Mouse (Mus musculus): ENCODE measurements around the gene Creb5. TPM values are rescaled to one million over a fixed set of nuclear protein-coding genes. Genes with fewer than 3 reads are reported as not detected.
A peak's percentile ranks its signal among the peaks of the same experiment; 100 is the strongest.

Creb5 gene
- polyA plus RNA-seq, 1 experiment = 4.5 TPM

DNA sequence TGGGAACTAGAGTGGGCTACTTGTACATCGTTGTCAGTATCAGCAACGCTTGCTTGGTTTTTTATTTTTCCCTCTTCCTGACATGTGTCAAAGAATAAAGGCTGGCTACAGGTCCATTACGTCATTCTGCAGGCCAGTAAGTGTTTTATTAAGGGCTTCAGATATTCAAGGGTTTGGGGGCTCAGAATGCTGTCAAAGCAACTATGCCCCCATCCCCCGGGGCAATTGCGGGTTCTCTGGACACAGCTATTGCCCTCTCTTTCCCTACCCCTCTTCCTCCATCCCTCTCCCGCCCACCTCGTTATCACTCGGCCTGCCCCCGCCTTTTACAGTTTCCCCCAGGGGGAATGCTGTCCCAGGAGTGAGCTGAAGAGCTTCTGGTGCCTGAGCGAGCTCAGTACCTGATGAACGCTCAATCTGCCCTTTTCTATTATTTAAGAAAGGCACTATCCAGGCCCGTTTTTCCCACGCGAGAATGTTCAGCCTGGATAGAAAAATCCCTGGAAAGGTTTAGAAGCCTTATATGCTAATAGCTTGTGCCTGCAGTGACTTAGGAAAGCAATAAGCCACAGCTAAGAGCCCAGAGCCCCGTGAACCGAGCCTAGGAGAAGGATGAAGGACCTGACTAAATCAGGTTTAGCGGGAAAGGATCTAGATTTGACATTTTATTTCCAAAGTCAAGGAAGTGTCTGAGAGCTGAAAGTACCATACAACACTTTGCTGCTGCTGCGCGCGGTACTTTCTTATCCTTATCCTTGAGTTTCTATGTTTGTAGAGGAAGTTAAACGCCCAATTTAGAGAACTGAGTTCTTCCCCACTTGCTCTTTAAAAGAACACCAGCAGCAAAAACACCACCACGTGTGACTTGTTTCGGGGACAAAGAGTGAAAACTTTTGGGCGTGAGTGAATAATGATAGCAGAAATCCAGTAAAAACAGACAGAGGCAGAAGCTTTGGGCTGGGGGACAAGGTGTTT lies 1.8 kb downstream of the Creb5 start:
- peak overlapping the region; percentile 73 for H3K4me3 ChIP-seq (ENCODE audit: insufficient read depth, low read length)
- TF ChIP-seq CTCF (IDR thresholded peaks at IDR 0.05; ENCODE audit: borderline replicate concordance, insufficient read depth, low read length) (no peak), POLR2A (IDR thresholded peaks at IDR 0.05; ENCODE audit: low read depth, low read length) (no peak)
- peaks cover 6% of the 10 kb centered on the region for H3K4me1 ChIP-seq (ENCODE audit: control insufficient read depth, insufficient read depth, low read length)
- no peak overlapping the region for H3K27ac ChIP-seq (ENCODE audit: insufficient read depth, low read length)

- Histone ChIP-seq H3K4me1 (ENCODE audit: control insufficient read depth, insufficient read depth, low read length) (peaks cover 6% of the 10 kb centered on the region), H3K4me3 (ENCODE audit: insufficient read depth, low read length) (no peak overlapping the region), H3K27ac (ENCODE audit: insufficient read depth, low read length) (no peak overlapping the region)
- no peak for TF ChIP-seq CTCF (IDR thresholded peaks at IDR 0.05; ENCODE audit: borderline replicate concordance, insufficient read depth, low read length)
- no peak for TF ChIP-seq POLR2A (IDR thresholded peaks at IDR 0.05; ENCODE audit: low read depth, low read length)
Observed at GRCm38 (mm10) chr6:53289659-53290058, 2.6 kb downstream of the Creb5 start.

DNA sequence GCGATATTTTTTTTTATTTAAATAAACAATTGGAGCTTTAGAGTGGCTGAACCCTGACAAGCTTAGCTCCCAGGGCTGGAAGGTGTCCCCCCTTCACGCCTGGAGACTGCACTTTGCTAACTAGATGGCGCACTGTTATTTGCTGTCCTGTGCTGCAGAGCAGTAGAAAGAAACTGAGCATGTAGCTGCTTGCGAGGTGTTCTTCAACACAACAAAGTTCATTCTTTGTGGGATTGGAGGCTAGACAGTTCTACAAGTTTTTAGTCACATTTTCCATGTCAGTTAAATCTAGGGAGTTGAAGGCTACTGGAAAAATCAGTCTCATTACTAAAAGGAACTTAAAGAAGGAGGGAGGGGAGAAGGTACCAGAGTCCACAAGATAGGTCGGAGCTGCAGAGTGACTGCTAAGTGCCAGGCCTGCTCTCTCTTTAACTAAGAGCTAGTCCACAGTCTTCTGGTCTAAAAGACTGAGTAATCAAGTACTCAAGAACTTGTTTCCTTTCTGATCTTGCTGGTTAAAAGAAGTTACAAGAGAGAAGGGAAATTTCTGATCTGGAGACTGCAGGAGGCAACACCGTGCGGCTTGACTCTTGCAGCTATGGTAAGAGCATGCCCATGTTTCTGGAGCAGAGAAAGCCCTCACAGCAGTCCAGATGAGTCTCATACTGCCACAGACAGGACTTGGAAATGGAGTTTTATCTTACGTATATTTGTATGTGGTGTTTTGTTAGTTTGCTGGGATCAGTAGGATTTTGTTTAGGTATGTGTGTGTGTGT lies 3.3 kb downstream of the Creb5 start:
- no peak overlapping the region for H3K27ac ChIP-seq (ENCODE audit: insufficient read depth, low read length)

GRCm38 (mm10) chr6:53292931-53293330 lies 5.9 kb downstream of the Creb5 start:
- H3K4me3 ChIP-seq (ENCODE audit: insufficient read depth, low read length) = no peak overlapping the region
- no peak overlapping the region for H3K27ac ChIP-seq (ENCODE audit: insufficient read depth, low read length)
- peaks cover 6% of the 10 kb centered on the region for H3K4me1 ChIP-seq (ENCODE audit: control insufficient read depth, insufficient read depth, low read length)
- TF ChIP-seq POLR2A (IDR thresholded peaks at IDR 0.05; ENCODE audit: low read depth, low read length) (no peak), CTCF (IDR thresholded peaks at IDR 0.05; ENCODE audit: borderline replicate concordance, insufficient read depth, low read length) (no peak)

More for the DNA sequence above, 3.3 kb downstream of the Creb5 start:
- H3K4me3 ChIP-seq (ENCODE audit: insufficient read depth, low read length) = no peak overlapping the region
- TF ChIP-seq CTCF (IDR thresholded peaks at IDR 0.05; ENCODE audit: borderline replicate concordance, insufficient read depth, low read length) (peak; percentile 30; the same call in 1 of the 2 replicates), POLR2A (IDR thresholded peaks at IDR 0.05; ENCODE audit: low read depth, low read length) (no peak)
- H3K4me1 ChIP-seq (ENCODE audit: control insufficient read depth, insufficient read depth, low read length) = peaks cover 6% of the 10 kb centered on the region

GRCm38 (mm10) chr6:53297851-53298250 lies 10.8 kb downstream of the Creb5 start:
- TF ChIP-seq CTCF (IDR thresholded peaks at IDR 0.05; ENCODE audit: borderline replicate concordance, insufficient read depth, low read length) (no peak), POLR2A (IDR thresholded peaks at IDR 0.05; ENCODE audit: low read depth, low read length) (no peak)
- Histone ChIP-seq H3K27ac (ENCODE audit: insufficient read depth, low read length) (no peak overlapping the region), H3K4me3 (ENCODE audit: insufficient read depth, low read length) (no peak overlapping the region), H3K4me1 (ENCODE audit: control insufficient read depth, insufficient read depth, low read length) (peaks cover 3% of the 10 kb centered on the region; the same call in 1 of the 2 replicates)

GRCm38 (mm10) chr6:53304201-53304600 lies 17.1 kb downstream of the Creb5 start:
- TF ChIP-seq POLR2A (IDR thresholded peaks at IDR 0.05; ENCODE audit: low read depth, low read length) (no peak), CTCF (IDR thresholded peaks at IDR 0.05; ENCODE audit: borderline replicate concordance, insufficient read depth, low read length) (no peak)
- H3K4me1 ChIP-seq (ENCODE audit: control insufficient read depth, insufficient read depth, low read length) = peaks cover 18% of the 10 kb centered on the region
- no peak overlapping the region for H3K27ac ChIP-seq (ENCODE audit: insufficient read depth, low read length)
- no peak overlapping the region for H3K4me3 ChIP-seq (ENCODE audit: insufficient read depth, low read length)

- Histone ChIP-seq H3K27ac (ENCODE audit: insufficient read depth, low read length) (no peak overlapping the region), H3K4me3 (ENCODE audit: insufficient read depth, low read length) (no peak overlapping the region), H3K4me1 (ENCODE audit: control insufficient read depth, insufficient read depth, low read length) (peaks cover 20% of the 10 kb centered on the region)
- no peak for TF ChIP-seq CTCF (IDR thresholded peaks at IDR 0.05; ENCODE audit: borderline replicate concordance, insufficient read depth, low read length)
- no peak for TF ChIP-seq POLR2A (IDR thresholded peaks at IDR 0.05; ENCODE audit: low read depth, low read length)
Observed at GRCm38 (mm10) chr6:53306156-53306555, 19.1 kb downstream of the Creb5 start.

- TF ChIP-seq CTCF (IDR thresholded peaks at IDR 0.05; ENCODE audit: borderline replicate concordance, insufficient read depth, low read length) = no peak
- no peak for TF ChIP-seq POLR2A (IDR thresholded peaks at IDR 0.05; ENCODE audit: low read depth, low read length)
Observed at GRCm38 (mm10) chr6:53306710-53307109, 19.6 kb downstream of the Creb5 start.

GRCm38 (mm10) chr6:53308684-53309083 lies 21.6 kb downstream of the Creb5 start:
- Histone ChIP-seq H3K4me3 (ENCODE audit: insufficient read depth, low read length) (no peak overlapping the region), H3K4me1 (ENCODE audit: control insufficient read depth, insufficient read depth, low read length) (peaks cover 23% of the 10 kb centered on the region), H3K27ac (ENCODE audit: insufficient read depth, low read length) (no peak overlapping the region)
- TF ChIP-seq POLR2A (IDR thresholded peaks at IDR 0.05; ENCODE audit: low read depth, low read length) = no peak
- no peak for TF ChIP-seq CTCF (IDR thresholded peaks at IDR 0.05; ENCODE audit: borderline replicate concordance, insufficient read depth, low read length)

More at GRCm38 (mm10) chr6:53306710-53307109, 19.6 kb downstream of the Creb5 start:
- no peak overlapping the region for H3K4me3 ChIP-seq (ENCODE audit: insufficient read depth, low read length)
- H3K4me1 ChIP-seq (ENCODE audit: control insufficient read depth, insufficient read depth, low read length) = peaks cover 23% of the 10 kb centered on the region
- H3K27ac ChIP-seq (ENCODE audit: insufficient read depth, low read length) = peak overlapping the region; percentile 23; the same call in 1 of the 2 replicates
